Comparison of ENCODE assay signal across 25 mouse cellular contexts in the genomic region with DNA sequence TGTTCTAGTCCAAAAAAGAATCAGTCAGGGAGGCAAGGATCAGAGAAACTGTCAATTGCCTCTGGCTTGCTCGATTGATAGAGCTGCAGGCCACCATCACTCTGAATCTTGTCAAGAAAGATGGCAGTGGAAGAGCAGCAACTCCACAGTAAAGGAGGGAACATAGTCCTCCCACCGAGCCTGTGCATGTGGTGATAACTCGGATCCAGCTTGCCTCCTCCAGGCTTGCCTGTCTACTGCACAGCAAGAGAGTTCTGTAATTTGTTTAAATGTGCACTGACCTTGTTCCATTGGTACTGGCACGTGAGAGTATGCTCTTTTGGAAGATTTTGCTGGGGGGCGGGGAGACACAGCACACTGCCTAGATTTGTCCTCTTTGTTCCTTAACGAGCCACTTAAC.
DNase-seq lines count a peak whose midpoint lies in the region; ATAC-seq and TF ChIP-seq lines count a peak whose summit lies in the region.
"Had no signal": no experiment of that assay in that cellular context is flagged by ENCODE, and none has a peak within 500 bp of the region (broad histone marks: within the 10 kb centered on the region; RNA-seq: fewer than 3 reads in every experiment).

No protein-coding gene starts in this region.

- H3K27ac ChIP-seq in forebrain, embryonic 15.5 days (replicated peaks): no peak overlapping the region
- H3K27ac ChIP-seq in forebrain, embryonic 10.5 days: no peak overlapping the region
- no peak overlapping the region for H3K27ac ChIP-seq in lung, postnatal 0 days (ENCODE audit: low read length)
- no peak overlapping the region for H3K27ac ChIP-seq in liver, postnatal 0 days (ENCODE audit: low read depth)
- H3K27ac ChIP-seq: heart, adult 2 months; heart, embryonic 13.5 days; kidney, postnatal 0 days; left cerebral cortex, adult 2 months; neural tube, embryonic 13.5 days had no signal

- WGBS in forebrain, embryonic 15.5 days: 39% methylated on average over 6 of the region's 6 CpGs
- WGBS in forebrain, embryonic 10.5 days: 61% methylated on average over 6 of the region's 6 CpGs
- 32% methylated on average over 6 of the region's 6 CpGs for WGBS in lung, postnatal 0 days
- 60% methylated on average over 6 of the region's 6 CpGs for WGBS in liver, postnatal 0 days (ENCODE audit: insufficient replicate concordance)

- H3K36me3 ChIP-seq in forebrain, embryonic 15.5 days: no peaks in the 10 kb centered on the region
- no peaks in the 10 kb centered on the region for H3K36me3 ChIP-seq in forebrain, embryonic 10.5 days (replicated peaks)
- no peaks in the 10 kb centered on the region for H3K36me3 ChIP-seq in lung, postnatal 0 days (ENCODE audit: insufficient read depth, low read length)
- H3K36me3 ChIP-seq in liver, postnatal 0 days (replicated peaks; ENCODE audit: insufficient read depth, low read length): no peaks in the 10 kb centered on the region
- H3K36me3 ChIP-seq: heart, embryonic 13.5 days; neural tube, embryonic 13.5 days had no signal

- H3K9ac ChIP-seq in forebrain, embryonic 15.5 days (replicated peaks): no peak overlapping the region
- no peak overlapping the region for H3K9ac ChIP-seq in lung, postnatal 0 days (replicated peaks; ENCODE audit: low read depth)
- H3K9ac ChIP-seq in liver, postnatal 0 days (replicated peaks): no peak overlapping the region
- H3K9ac ChIP-seq: heart, embryonic 13.5 days; neural tube, embryonic 13.5 days had no signal

- no peak for TF ChIP-seq CTCF in lung, postnatal 0 days (IDR thresholded peaks at IDR 0.05)
- no peak for TF ChIP-seq CTCF in brain, embryonic 14.5 days (IDR thresholded peaks at IDR 0.05; ENCODE audit: borderline replicate concordance, extremely low read depth, insufficient read depth, insufficient read length)
- TF ChIP-seq CTCF in liver, postnatal 0 days (IDR thresholded peaks at IDR 0.05; ENCODE audit: low read depth): no peak

- H3K4me3 ChIP-seq in forebrain, embryonic 15.5 days: no peak overlapping the region
- no peak overlapping the region for H3K4me3 ChIP-seq in forebrain, embryonic 10.5 days
- H3K4me3 ChIP-seq in lung, postnatal 0 days (ENCODE audit: low read depth, low read length): no peak overlapping the region
- H3K4me3 ChIP-seq in liver, postnatal 0 days (ENCODE audit: low read depth, low read length): no peak overlapping the region
- H3K4me3 ChIP-seq: heart, adult 2 months; heart, embryonic 13.5 days; left cerebral cortex, adult 2 months; myocyte; neural tube, embryonic 13.5 days had no signal

- no peak for DNase-seq in forebrain, embryonic 10.5 days (ENCODE audit: extremely low spot score, low spot score)
- DNase-seq in lung, postnatal 10 days: peak; percentile 1
- no peak for DNase-seq in lung, postnatal 0 days (ENCODE audit: low spot score)
- DNase-seq in brain, embryonic 14.5 days (ENCODE audit: low read depth): peak; percentile 23
- peak; percentile 71 for DNase-seq in retina, postnatal 1 day
- DNase-seq in liver, postnatal 0 days: no peak
- DNase-seq: adrenal gland, postnatal 10 days; cerebellum, adult 9-10 months; gastrocnemius, postnatal 36 days; heart, adult 2 months; heart, postnatal 14 days; kidney, adult 2 months; layer of hippocampus, adult 9-11 months; lung, adult 18-20 months; lung, postnatal 4 days; right cerebral cortex, adult 18-20 months; right cerebral cortex, postnatal 4 days; thymus, postnatal 25 days had no signal

- no peaks in the 10 kb centered on the region for H3K9me3 ChIP-seq in forebrain, embryonic 15.5 days
- no peaks in the 10 kb centered on the region for H3K9me3 ChIP-seq in forebrain, embryonic 10.5 days
- no peaks in the 10 kb centered on the region for H3K9me3 ChIP-seq in lung, postnatal 0 days (ENCODE audit: low read length)
- H3K9me3 ChIP-seq in liver, postnatal 0 days (ENCODE audit: low read length): no peaks in the 10 kb centered on the region
- H3K9me3 ChIP-seq: heart, embryonic 13.5 days; neural tube, embryonic 13.5 days had no signal

- TF ChIP-seq EP300 in lung, postnatal 0 days (IDR thresholded peaks at IDR 0.05): no peak
- TF ChIP-seq EP300 in liver, postnatal 0 days (IDR thresholded peaks at IDR 0.05; ENCODE audit: low read depth): no peak

- H3K4me1 ChIP-seq in forebrain, embryonic 15.5 days: no peaks in the 10 kb centered on the region
- peaks cover 4% of the 10 kb centered on the region for H3K4me1 ChIP-seq in forebrain, embryonic 10.5 days
- no peaks in the 10 kb centered on the region for H3K4me1 ChIP-seq in lung, postnatal 0 days (ENCODE audit: insufficient read depth, low read depth, low read length)
- no peaks in the 10 kb centered on the region for H3K4me1 ChIP-seq in liver, postnatal 0 days (ENCODE audit: insufficient read depth)
- H3K4me1 ChIP-seq: heart, embryonic 13.5 days; neural tube, embryonic 13.5 days had no signal

- TF ChIP-seq POLR2A in brain, embryonic 14.5 days (IDR thresholded peaks at IDR 0.05; ENCODE audit: borderline replicate concordance, extremely low read depth, insufficient read depth, insufficient read length, poor library complexity, severe bottlenecking): no peak

- H3K4me2 ChIP-seq in forebrain, embryonic 15.5 days (replicated peaks): no peak overlapping the region
- H3K4me2 ChIP-seq in lung, postnatal 0 days (replicated peaks; ENCODE audit: low read depth, low read length): no peak overlapping the region
- no peak overlapping the region for H3K4me2 ChIP-seq in liver, postnatal 0 days (ENCODE audit: low read depth, low read length)
- H3K4me2 ChIP-seq: heart, embryonic 13.5 days; liver, embryonic 11.5 days; neural tube, embryonic 13.5 days had no signal

- 0 out of 2 replicates have a peak, but pooled peaks have one; percentile 29 for ATAC-seq in forebrain, embryonic 15.5 days (replicated peaks)
- ATAC-seq in lung, postnatal 0 days: no peak
- ATAC-seq in liver, postnatal 0 days: no peak

- no peaks in the 10 kb centered on the region for H3K27me3 ChIP-seq in forebrain, embryonic 15.5 days
- no peaks in the 10 kb centered on the region for H3K27me3 ChIP-seq in forebrain, embryonic 10.5 days (ENCODE audit: poor library complexity, severe bottlenecking)
- no peaks in the 10 kb centered on the region for H3K27me3 ChIP-seq in lung, postnatal 0 days (replicated peaks; ENCODE audit: insufficient read depth, low read length)
- no peaks in the 10 kb centered on the region for H3K27me3 ChIP-seq in liver, postnatal 0 days (ENCODE audit: insufficient read depth, low read length)
- H3K27me3 ChIP-seq: heart, embryonic 13.5 days; neural tube, embryonic 13.5 days had no signal

Comparison
In these comparisons a context has a peak if more than half of its experiments do, and no peak if none do; other contexts are left out.
1. DNase-seq: peak in lung, postnatal 10 days (single experiment), brain, embryonic 14.5 days (single experiment) and retina, postnatal 1 day (single experiment); none in forebrain, embryonic 10.5 days (single experiment), lung, postnatal 0 days (single experiment) and liver, postnatal 0 days (single experiment).